Mouse (Mus musculus): ENCODE measurements around the gene Miga2.

The Miga2 gene

DNA sequence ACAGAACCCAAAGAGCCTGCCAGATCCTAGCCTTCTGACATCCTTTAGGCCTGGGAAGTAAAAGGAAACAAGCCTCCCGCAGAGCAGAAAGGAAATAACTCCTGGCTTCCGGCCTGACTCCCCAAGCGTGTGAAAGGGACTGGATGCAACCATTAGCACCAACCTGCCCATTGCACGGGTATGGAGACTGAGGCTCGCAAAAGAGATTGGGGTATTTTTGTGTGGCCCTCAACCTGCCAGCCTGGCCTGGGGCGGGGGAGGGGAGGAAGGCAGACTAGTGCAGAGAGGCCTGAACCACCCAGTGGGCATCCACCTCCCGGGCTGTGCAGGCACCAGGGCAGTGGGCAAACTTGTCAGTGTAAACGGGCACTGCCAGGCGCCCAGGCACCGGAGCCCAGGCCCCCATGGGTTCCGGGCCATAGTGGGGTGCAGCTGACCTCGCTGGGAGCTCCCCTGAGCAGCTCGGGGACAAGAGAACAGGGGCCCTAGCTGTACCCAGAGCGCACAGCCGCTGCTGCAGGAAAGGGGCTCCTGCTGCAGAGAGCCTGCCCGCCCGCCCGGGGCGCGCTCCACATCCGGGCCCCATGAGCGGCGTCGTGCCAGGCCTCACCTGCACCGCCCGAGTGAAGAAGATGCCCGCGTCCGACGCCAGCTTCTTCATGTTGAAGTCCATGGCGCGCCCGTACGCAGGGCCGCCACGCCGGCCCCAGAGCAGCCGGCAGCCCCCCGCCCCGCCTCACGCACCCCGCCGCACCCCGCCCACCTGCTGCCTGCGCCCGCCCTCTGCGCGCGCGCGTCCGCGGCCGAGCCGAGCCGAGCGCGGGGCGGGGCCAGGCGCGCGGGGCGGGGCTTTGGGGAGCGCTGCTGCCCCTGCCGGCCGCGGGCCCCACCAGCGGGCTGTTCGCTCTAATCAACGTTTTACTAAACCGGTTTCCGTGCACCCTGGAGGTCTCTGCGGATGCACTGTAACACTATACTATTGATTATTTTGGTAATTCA, 5.2 kb upstream of the Miga2 start, which contains the start of gene Sh3glb2:
Sh3glb2 (minus strand) TSS at position 805 of the 999 bp plus-strand sequence.
- DNase-seq, result peak; percentile 87 to 90

DNA sequence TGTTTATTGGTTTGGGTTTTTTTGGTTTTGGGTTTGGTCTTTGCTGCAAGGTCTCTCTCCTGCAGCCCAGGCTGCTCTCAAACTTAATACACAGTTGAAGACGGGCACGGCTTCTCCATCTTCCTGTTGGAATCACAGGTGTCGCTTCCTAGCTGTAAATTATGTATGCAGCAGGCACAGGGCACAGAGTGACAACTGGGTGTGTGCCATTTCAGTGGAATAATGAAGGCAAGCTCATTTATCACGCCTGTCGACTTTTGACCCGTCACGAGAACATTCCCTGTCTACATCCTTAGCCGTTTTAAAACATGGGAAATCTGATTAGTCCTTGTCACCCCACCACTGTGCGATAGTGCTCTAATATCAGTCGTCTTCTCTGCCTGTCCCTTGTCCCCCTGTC, 3.4 kb upstream of the Miga2 start:
- no peak for DNase-seq

DNA sequence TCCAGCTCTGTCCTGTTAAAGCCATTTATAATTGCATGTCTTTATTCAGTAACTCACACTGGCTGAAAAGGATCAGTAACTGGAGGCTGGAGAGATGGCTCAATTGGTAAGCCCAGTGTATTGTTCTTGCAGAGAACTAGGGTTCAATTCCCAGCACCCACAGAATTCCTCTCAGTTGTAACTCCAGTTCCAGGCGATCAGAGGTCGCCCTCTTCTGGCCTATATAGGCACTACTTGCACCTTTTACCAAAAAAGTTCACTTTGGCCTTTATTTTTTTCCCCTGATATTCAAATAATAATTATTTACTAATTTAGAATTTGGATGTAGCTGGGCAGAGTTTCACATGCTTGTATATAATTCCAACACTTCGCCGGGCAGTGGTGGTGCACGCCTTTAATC, 1.2 kb upstream of the Miga2 start:
- no peak for DNase-seq

DNA sequence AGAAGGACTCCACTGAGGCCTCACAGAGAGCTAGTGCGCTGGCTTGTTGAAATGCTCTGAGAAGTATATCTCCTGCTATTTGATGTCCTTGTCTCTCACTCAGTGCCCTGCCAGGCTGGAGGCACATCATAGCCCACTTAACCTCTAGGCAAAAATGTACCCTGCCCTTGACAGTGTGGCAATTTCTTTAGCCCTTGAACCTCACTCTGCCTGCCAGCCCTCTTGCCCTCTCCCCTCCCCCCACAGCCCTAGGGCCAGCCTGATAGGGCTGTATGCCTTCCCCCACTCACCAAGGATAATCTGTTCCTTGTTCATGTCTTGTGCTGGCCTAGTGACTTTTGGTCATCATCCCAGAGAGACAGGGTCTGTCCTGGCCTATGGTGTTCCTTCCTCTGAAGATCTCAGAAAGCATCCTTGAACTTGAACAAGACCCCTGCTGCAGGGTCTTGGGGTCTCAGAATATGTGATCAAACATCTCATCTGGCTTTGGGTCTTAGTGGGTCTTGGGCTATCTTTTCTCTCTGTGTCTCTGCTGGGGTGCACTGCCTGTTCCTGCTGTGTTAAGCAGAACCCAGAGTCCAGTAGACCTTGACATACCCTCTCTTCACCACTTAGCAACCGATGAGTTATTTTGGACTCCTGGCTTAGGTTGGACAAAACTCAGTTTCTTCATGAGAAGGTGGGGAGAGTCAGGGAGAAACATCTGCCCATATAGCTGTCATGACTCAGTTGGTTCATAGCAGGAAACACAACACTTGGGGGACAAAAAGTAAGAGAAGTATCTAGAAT, 1.4 kb downstream of the Miga2 start:
- DNase-seq, result no peak

DNA sequence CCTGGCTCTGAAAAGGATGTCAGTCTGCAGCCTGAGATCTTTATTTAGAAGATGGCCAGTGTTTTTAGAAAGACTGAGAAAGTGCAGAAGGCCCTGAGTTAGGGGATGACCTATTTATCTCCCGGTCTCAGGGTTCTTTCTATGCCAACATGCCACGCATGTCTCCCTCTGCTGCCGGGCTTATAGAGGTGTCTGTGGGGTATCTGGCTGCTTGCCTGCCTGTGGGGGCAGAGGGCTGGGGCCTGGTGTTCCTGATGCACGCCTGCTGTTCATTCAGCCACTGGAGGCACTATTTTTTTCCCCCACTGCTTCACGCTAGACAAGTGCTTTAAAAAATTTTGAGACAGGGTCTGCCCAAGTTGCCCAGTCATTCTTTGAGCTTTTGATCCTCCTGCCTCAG, 2.2 kb downstream of the Miga2 start:
- DNase-seq, result no peak

DNA sequence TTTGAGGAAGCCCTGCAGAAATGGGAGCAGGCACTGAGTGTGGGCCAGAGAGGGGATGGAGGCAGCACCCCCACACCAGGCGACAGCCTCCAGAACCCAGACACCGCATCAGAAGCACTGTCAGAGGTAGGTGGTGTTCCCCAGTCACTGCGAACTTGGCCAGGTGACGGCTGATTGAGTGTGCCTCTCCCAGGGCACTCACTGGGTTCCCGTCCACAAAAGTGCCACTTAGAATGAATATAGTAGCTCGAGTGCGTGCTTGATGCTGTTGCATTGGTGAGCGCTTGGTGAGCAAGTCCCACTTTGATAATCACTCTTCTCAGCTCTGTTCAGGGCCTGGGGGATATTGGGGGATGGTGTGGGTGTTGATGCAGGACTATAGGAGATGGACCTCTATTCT, 7.5 kb downstream of the Miga2 start:
- DNase-seq, result no peak

DNA sequence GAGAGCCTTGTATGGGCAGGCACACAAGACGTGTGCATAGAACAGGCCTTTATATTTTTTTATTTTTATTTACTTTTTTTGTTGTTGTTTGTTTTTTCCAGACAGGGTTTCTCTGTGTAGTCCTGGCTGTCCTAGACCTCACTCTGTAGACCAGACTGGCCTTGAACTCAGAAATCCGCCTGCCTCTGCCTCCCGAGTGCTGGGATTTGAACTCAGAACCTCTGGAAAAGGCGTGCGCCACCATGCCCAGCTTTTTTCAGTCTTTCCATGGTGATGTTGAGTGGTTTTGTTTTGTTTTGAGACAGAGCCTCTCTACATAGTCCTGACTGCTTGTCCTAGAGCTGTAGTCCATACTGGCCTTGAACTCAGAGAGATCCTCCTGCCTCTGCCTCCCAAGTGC, 8.7 kb downstream of the Miga2 start:
- DNase-seq, result no peak

DNA sequence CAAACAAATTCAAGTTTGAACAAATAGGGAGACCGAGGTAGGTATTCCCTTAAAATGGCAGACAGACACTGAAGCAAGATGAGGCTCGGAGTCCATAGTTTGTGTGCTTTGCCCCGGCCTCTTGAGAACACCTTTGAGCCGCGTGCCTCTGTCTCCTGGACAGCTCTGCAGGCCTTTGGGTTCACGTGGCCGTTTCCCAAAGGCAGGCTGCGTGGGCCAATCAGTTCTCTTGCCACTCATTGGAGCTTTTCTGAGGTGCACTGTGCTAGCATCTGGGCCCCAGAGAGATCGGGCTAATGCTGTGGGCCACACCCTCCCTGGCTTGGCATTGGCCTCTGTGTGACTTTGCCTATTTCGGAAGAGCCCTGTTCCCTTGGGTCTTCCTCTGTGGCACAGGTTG, 11.9 kb downstream of the Miga2 start:
- no peak for DNase-seq

DNA sequence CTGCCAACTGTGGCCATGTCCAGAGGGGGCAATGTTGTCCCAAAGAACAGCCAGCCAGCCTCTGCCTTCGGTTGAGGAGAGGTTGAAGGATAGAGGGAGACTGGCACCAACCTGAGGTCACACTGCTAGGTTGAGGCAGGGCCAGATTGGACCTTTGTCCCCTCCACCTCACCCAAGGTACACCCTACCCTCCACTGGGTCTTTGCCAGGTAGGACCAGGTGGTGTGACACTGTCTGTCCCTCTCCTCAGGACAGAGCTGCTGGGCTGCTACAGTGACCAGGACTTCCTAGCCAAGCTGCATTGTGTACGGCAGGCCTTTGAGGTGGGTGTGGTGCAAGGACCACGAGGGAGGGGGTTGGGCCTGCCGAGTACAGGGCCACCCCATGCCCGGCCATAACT, 13.7 kb downstream of the Miga2 start:
- DNase-seq, result no peak

DNA sequence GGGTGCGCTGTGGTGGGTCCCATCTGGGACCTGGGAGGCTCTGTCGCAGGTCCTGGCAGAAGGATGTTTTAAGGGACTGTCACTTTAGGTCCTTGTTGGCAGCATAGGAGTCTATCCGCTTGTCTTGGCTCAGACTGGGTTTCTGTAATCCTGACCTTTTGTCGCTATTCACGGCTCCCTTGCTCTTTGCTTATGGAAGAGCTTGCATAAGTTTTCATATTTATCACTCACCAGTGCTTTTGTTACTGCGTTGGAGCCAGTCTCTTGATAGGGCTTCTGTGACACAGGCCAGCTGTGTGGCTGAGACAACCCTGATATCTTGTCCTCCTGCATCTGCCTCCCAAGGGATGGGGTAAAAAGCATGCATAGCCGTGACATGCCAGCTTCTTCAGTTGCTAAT, 15.3 kb downstream of the Miga2 start:
- DNase-seq, result no peak

DNA sequence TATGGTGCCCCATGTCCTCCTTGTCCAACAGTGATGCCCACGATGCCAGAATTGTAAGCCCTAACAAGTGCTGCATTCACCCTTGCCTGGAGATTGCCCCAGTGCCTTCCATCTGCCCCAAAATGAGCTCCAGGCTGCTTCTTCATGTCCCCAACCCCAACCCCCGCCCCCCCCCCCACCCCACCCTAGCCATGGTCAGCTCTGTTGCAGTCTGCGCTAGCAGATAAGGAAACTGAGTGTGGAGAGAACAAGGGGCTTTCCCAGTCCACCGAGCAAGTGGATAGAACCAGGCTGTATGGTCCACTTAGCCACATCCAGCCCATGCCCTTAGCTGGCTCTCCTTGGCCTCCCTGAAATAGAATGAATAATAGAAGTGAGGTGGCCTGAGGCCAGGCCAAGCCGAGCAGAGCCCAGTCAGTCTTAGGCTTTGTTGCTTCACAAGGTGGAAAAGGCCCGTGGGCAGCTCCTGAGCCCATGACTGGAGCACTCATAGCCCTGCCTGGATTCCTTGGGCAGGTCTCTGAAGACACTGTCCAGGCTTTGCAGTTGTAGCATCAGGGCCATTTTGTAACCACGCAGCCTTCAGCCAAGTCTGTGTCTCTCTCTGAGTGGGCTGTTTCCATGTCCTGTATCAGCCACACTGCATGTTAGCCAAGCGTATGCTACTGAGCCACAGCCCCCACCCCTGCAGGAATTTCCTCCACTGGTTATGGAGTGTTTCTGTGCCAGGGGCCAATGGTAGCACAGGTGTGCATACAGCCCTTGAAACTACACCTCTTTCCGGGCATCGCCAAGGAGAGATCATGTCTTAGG, 16.7 kb downstream of the Miga2 start:
- DNase-seq, result no peak

DNA sequence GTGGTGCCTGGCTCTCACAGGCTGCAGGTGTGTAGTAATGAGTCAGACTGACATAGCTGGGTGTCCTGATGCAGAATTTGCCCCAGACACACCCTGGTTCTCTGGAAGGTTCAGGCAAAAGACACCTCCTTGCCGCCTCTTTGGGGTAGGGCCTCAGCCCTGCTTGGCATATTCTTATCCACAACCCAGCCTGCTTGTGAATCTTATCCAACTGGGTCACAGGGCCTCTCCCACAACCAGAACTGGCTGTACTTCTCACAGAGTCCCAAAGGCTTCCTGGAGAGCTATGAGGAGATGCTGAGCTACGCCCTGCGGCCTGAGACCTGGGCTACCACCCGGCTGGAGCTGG, 17.3 kb downstream of the Miga2 start:
- DNase-seq, result no peak

DNA sequence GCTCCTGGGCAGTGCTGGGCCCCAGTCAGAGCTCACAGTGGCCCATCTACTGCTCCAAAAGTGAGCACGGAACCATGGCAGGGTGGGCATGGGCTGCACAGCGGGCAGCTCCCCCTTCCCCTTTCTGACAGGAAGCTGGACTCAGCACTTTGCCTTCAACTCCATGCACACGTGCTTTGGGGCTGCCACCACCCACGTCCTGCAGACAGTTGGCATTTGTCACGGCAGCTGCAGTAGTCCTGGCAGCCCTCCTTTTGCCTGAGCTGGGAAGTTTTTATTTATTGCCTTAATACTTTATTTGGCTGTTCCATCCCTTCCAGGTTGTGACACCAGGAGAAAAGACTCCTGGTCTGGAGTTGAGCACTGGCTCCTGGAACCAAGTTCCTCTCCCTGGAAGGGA, 20.8 kb downstream of the Miga2 start:
- DNase-seq, result no peak

DNA sequence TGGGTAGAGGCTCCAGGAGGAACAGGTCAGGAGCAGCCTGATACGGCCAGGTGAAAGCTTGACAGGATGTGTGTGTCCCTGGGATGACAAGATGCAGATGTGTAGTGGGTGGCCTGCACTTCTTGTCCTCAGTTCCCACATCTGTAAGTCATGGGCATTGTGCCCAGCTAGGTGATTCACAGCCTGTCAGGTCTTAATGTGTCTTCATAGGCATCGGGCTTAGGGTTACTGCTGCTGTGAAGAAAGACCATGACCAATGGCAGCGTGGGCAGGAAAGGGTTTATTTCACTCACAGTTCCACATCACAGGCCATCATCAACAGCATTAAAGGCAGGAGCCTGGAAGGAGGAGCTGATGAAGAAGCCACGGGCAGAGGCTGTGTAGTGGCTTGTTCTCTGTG, 21.6 kb downstream of the Miga2 start:
- DNase-seq, result no peak

DNA sequence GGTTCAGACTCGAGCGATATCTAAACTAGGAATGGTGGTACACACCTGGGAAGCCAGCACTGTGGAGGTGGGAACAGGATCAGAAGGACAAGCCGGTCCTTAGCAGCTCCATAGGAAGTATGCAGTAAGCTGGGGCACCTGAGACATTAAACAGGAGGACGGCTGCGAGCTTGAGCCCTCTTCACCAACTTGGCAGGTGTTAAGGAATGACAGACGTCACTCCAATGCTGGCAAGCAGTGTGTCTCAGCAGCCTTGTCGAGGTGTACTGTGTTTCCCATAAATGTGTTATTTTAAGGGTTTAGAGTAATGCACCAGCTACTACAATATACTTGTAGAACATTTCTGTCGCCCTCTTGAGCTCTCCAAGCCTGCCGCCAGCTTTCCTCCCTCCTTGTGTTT, 22.9 kb downstream of the Miga2 start:
- no peak for DNase-seq

DNA sequence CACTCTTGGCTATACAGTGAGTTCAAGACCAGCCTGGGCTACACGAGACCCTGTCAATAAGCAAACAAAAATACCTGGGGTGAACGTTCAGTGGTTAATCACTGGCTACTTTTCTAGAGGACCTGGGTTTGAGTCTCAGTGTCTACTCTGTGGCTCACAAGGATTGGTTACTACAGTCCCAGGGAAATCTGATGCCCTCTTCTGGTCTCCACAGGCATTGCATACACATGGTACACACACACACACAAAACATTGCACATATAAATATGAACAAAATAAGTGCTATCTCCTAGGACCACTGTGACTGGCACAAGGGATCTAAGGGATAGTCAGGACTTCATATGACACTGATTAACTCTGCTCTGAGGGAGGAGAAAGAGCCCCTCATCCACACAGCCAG, 25.0 kb downstream of the Miga2 start:
- no peak for DNase-seq

DNA sequence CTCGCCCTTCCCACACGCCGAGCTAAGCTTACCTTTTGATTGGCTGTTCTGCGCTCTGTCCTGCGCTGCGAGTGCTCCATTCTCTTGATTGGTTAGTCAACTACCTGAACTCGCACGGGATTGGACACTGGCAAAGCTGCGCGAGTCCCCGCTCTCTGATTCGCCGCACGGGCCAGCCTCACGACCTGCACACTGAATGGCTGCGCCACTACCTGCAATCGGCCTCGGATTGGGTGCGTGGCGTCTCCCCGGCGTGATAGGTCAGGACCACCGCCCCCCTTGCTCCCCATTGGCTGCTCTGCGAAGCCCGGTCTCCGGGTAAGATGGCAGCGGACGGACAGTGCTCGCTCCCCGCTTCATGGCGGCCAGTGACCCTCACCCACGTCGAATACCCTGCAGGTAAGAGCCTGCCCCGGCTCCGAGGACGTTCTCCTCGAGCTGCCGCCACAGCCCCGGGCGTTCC, 28.1 kb downstream of the Miga2 start, which contains the start of gene Dolpp1:
Dolpp1 (plus strand) TSS at position 141 of the 463 bp plus-strand sequence.
- DNase-seq, result peak; percentile 97

DNA sequence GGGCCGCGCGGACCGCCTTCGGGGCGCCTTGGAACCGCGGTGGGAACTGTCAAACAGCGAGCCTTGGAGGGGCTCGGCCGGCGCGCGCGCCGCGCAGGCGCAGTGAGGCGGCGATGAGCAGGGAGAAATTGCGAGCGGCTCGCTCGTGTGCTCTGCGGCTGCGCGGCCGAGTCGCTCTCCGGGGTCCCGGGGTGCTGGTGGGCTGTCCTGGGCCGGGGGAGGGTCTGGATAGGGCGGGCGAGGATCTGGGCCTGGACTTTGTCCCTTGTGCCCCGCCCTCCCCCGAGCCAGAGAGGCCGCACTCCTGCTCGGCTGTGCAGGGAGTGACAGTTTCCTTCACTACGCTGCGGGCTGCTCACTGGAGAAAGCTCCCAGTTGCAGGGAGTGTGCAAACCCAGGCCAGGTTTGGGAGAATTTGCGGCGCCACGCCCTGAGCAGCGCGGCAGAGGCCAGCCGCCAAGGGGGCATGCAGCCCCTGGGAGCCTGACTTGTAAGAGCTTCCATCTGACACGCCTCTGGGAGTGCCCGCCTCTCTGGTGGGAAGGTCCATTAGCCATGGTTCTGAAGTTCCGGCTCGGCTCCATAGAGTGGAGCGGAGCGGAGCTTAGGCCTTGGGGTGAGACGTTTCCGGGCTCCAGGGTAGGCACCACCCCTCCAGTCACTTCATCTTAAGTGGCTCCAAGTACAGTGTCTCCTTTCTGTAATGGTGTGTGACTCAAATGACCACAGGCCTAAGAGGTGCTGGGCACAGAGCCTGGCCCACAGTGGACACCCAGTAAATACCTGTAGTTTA, 28.7 kb downstream of the Miga2 start:
- DNase-seq, result peak; percentile 44 to 76

DNA sequence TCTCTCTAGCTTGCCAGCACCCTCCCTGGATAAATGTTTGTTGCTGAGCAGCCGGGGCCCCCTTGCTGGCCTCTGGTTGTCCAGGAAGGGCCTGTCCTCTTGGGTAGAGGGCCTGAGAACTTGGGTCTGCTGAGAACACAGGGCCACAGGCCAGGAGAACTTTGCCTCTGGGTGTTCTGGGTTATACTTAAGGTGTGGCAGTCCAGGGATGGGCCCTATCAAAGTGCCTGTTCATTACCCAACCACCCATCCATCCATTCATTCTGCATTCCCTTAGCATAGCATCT, 29.3 kb downstream of the Miga2 start:
- DNase-seq, result no peak

DNA sequence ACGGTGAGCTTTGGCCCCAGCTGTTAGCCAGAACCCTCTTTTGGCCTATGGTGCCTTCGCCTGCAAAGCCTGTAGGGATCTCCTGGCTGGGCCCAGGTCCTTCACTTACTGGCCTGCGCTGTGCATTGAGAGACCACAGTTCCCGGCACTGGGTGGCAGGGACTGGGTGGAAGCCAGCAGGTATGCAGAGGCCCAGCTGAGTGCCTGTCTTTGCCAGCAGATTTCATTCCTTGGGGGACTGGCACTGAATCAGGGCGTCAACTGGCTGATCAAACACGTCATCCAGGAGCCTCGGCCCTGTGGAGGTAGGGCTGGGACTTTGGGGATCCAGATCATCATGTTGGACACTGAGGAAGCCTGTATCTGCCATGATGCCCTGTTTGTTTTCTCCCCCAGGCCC, 31.7 kb downstream of the Miga2 start:
- DNase-seq, result no peak

DNA sequence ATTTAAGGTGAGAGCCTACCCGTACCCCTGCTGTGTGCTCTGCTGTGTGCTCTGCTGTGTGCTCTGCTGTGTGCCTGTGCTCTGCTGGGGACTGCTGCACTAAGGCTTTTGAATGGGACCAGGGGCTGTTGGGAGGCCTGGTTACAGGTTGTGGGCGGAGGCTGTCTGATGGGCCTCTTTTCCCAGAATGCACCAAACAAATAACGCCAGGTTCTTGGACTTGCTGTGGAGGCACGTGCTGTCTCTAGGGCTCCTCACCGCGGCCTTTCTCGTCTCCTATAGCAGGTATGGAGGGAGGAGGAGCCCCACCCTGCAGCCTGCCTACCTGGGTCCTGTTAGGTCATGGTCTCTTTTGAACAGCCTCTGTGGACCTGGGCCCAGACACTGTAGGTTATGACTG, 32.2 kb downstream of the Miga2 start:
- no peak for DNase-seq

DNA sequence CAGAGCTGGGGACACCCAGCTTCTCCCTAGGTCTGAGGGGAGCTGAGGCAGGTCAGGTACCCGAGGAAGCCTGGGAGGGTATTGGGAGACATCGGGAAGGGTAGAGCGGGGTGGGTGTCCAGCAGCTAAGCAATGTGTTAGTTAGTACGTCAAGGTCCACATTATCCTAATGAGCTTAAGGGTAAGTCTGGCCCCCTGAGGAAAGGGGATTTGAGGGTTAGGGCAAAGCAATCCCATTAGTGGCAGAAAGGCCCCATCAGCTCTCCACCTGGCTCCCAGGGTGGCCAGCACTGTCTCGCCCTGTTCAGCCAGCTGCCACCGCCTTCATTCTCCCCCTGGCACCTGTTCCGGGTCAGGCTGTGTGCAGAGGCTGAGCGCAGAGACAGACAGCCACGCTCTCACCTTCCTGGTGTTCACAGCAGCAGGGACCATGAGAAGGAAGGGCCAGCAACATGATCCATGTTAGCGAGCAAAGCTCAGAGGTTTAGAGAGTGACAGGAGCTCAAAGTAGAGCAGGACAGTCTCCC, 34.0 kb downstream of the Miga2 start:
- no peak for DNase-seq
